Mouse (Mus musculus) limb, embryonic 12.5 days (tissue): ENCODE measurements at regions not wholly inside any gene's neighbourhood (a gene's known extent, or its start where the extent isn't known, plus 50 kb on each side); places are given as distances from the start of the nearest gene placed in this dataset.
"Not testable (repeated sequence)": the region's sequence is repeated elsewhere in the genome, so short reads cannot be mapped to it uniquely, and the experiment has no call there.

Experiments
- ATAC-seq: fragments of 200-750 bp; cut with Nextera tagmentation; 2 replicates; pipeline ENCODE4 v1.8.0; 2017; ENCODE audit warnings: low read depth, moderate TSS enrichment; ENCODE audit not compliant: insufficient number of reproducible peaks, insufficient read depth, low FRiP score, low TSS enrichment
- H3K27ac ChIP-seq: fragments of 300-500 bp; sonication (generic); 2 replicates; pipeline ENCODE4 v1.5.1; 2016; ENCODE audit warnings: mild to moderate bottlenecking, moderate library complexity
- H3K27me3 ChIP-seq: fragments of 300-500 bp; sonication (generic); 2 replicates; pipeline ENCODE4 v1.6.1; 2016; ENCODE audit warnings: mild to moderate bottlenecking, moderate library complexity
- H3K36me3 ChIP-seq: fragments of 300-500 bp; sonication (generic); 2 replicates; pipeline ENCODE4 v1.6.1; 2016; ENCODE audit warnings: mild to moderate bottlenecking, moderate library complexity
- H3K4me1 ChIP-seq: fragments of 300-500 bp; sonication (generic); replicated peaks from 2 replicates; pipeline ENCODE4 v1.6.1; 2016
- H3K4me2 ChIP-seq: fragments of 300-500 bp; sonication (generic); 2 replicates; pipeline ENCODE4 v1.6.1; 2016; ENCODE audit warnings: mild to moderate bottlenecking, moderate library complexity
- H3K4me3 ChIP-seq: fragments of 300-500 bp; sonication (generic); replicated peaks from 2 replicates; pipeline ENCODE4 v1.5.1; 2016; ENCODE audit warnings: mild to moderate bottlenecking
- H3K9ac ChIP-seq: fragments of 300-500 bp; sonication (generic); replicated peaks from 2 replicates; pipeline ENCODE4 v1.6.1; 2016; ENCODE audit warnings: mild to moderate bottlenecking, moderate library complexity
- H3K9me3 ChIP-seq: fragments of 300-500 bp; sonication (generic); 2 replicates; pipeline ENCODE4 v1.6.1; 2016; ENCODE audit warnings: mild to moderate bottlenecking, moderate library complexity
- WGBS: fragments of 180-500 bp; shearing (Covaris S2); methylation state at CpG from one replicate; pipeline ENCODE4 v1.1.7; 2016; 5-methylcytosine and 5-hydroxymethylcytosine counted together

GRCm38 (mm10) chr12:3188734-3189275, 121.0 kb downstream of the Rab10 start:
- H3K4me1 ChIP-seq, H3K27me3 ChIP-seq, ATAC-seq, H3K36me3 ChIP-seq, H3K4me3 ChIP-seq, H3K9me3 ChIP-seq, H3K9ac ChIP-seq, H3K4me2 ChIP-seq, H3K27ac ChIP-seq: not testable (repeated sequence)
- WGBS, result 74% methylated on average over 2 of the region's 2 CpGs

- no peak overlapping the region for H3K27ac ChIP-seq
- H3K4me1 ChIP-seq, result no peaks in the 10 kb centered on the region
- H3K4me3 ChIP-seq, result no peak overlapping the region
- H3K36me3 ChIP-seq, result no peaks in the 10 kb centered on the region
- no peak for ATAC-seq
- H3K9ac ChIP-seq, result no peak overlapping the region
- H3K9me3 ChIP-seq, result no peaks in the 10 kb centered on the region
- no peaks in the 10 kb centered on the region for H3K27me3 ChIP-seq
- H3K4me2 ChIP-seq, result no peak overlapping the region
These were observed 121.6 kb downstream of the Rab10 start for GRCm38 (mm10) chr12:3188137-3188536.

- no peak overlapping the region for H3K27ac ChIP-seq
- no peak for ATAC-seq
- no peaks in the 10 kb centered on the region for H3K27me3 ChIP-seq
- no peaks in the 10 kb centered on the region for H3K9me3 ChIP-seq
- H3K36me3 ChIP-seq, result no peaks in the 10 kb centered on the region
- no peak overlapping the region for H3K4me2 ChIP-seq
- H3K9ac ChIP-seq, result no peak overlapping the region
- H3K4me3 ChIP-seq, result no peak overlapping the region
- no peaks in the 10 kb centered on the region for H3K4me1 ChIP-seq
- WGBS, result 91% methylated on average over 2 of the region's 2 CpGs
These were observed 136.4 kb downstream of the Rab10 start for GRCm38 (mm10) chr12:3173325-3173724.

- not testable (repeated sequence) for ATAC-seq, H3K4me2 ChIP-seq, H3K27ac ChIP-seq, H3K9ac ChIP-seq, H3K4me1 ChIP-seq, H3K4me3 ChIP-seq, H3K27me3 ChIP-seq, H3K9me3 ChIP-seq, H3K36me3 ChIP-seq
- WGBS, result 63% methylated on average over 8 of the region's 8 CpGs
These were observed 140.0 kb downstream of the Rab10 start for GRCm38 (mm10) chr12:3169705-3170287.

- H3K9ac ChIP-seq, H3K4me2 ChIP-seq, ATAC-seq, H3K27me3 ChIP-seq, H3K36me3 ChIP-seq, H3K27ac ChIP-seq, H3K4me1 ChIP-seq, H3K4me3 ChIP-seq, H3K9me3 ChIP-seq: not testable (repeated sequence)
- 79% methylated on average over 6 of the region's 6 CpGs for WGBS
These were observed 148.1 kb downstream of the Rab10 start for GRCm38 (mm10) chr12:3161666-3162065.

- H3K4me1 ChIP-seq, H3K4me2 ChIP-seq, H3K27ac ChIP-seq, H3K4me3 ChIP-seq, H3K9ac ChIP-seq, H3K36me3 ChIP-seq, H3K9me3 ChIP-seq, H3K27me3 ChIP-seq, ATAC-seq: not testable (repeated sequence)
- WGBS, result 82% methylated on average over 2 of the region's 2 CpGs
These were observed 151.0 kb downstream of the Rab10 start for GRCm38 (mm10) chr12:3158771-3159170.

- not testable (repeated sequence) for H3K4me2 ChIP-seq, H3K36me3 ChIP-seq, H3K4me1 ChIP-seq, H3K4me3 ChIP-seq, H3K9me3 ChIP-seq, ATAC-seq, H3K27ac ChIP-seq, H3K27me3 ChIP-seq, H3K9ac ChIP-seq
- 47% methylated on average over 7 of the region's 7 CpGs for WGBS
These were observed 156.1 kb downstream of the Rab10 start for GRCm38 (mm10) chr12:3153705-3154104.

GRCm38 (mm10) chr12:3132553-3132952, 177.2 kb downstream of the Rab10 start:
- not testable (repeated sequence) for H3K27me3 ChIP-seq, H3K4me3 ChIP-seq

GRCm38 (mm10) chr12:3131149-3131751, 178.5 kb downstream of the Rab10 start:
- H3K4me2 ChIP-seq, H3K4me1 ChIP-seq, H3K9me3 ChIP-seq, H3K36me3 ChIP-seq, H3K27me3 ChIP-seq, ATAC-seq, H3K27ac ChIP-seq, H3K9ac ChIP-seq, H3K4me3 ChIP-seq: not testable (repeated sequence)
- WGBS, result 81% methylated on average over 6 of the region's 6 CpGs

More at GRCm38 (mm10) chr12:3132553-3132952, 177.2 kb downstream of the Rab10 start:
- H3K36me3 ChIP-seq, H3K4me1 ChIP-seq, H3K4me2 ChIP-seq, ATAC-seq, H3K9ac ChIP-seq, H3K27ac ChIP-seq, H3K9me3 ChIP-seq: not testable (repeated sequence)

GRCm38 (mm10) chr12:3127336-3127735, 182.4 kb downstream of the Rab10 start:
- not testable (repeated sequence) for ATAC-seq, H3K9ac ChIP-seq, H3K36me3 ChIP-seq, H3K4me3 ChIP-seq, H3K4me1 ChIP-seq, H3K27ac ChIP-seq, H3K4me2 ChIP-seq, H3K27me3 ChIP-seq, H3K9me3 ChIP-seq
- 74% methylated on average over 1 of the region's 1 CpGs for WGBS

GRCm38 (mm10) chr12:3124036-3124435, 185.7 kb downstream of the Rab10 start:
- ATAC-seq, result no peak
- Histone ChIP-seq H3K4me1 (no peaks in the 10 kb centered on the region), H3K4me2 (no peak overlapping the region), H3K27me3 (no peaks in the 10 kb centered on the region), H3K36me3 (no peaks in the 10 kb centered on the region), H3K9ac (no peak overlapping the region), H3K27ac (no peak overlapping the region), H3K4me3 (no peak overlapping the region), H3K9me3 (no peaks in the 10 kb centered on the region)
- whole genome bisulfite sequencing, result 51% methylated on average over 1 of the region's 1 CpGs

GRCm38 (mm10) chr12:3110589-3110988, 199.2 kb downstream of the Rab10 start:
- not testable (repeated sequence) for H3K27ac ChIP-seq, H3K4me1 ChIP-seq, H3K4me3 ChIP-seq, H3K27me3 ChIP-seq, ATAC-seq, H3K36me3 ChIP-seq, H3K9me3 ChIP-seq, H3K9ac ChIP-seq, H3K4me2 ChIP-seq
- 71% methylated on average over 11 of the region's 11 CpGs for WGBS
